Mouse (Mus musculus) liver, embryonic 14.5 days (tissue): ENCODE data around the gene Usp8.

ENCODE experiments used
- CTCF ChIP-seq: IDR thresholded peaks from 2 replicates; pipeline ENCODE4 v1.5.1; 2016; ENCODE audit warnings: antibody characterized with exemption, low read depth, control low read depth
- EP300 ChIP-seq: IDR thresholded peaks from 2 replicates; pipeline ENCODE4 v1.6.1; 2016; ENCODE audit warnings: antibody characterized with exemption, low read depth

- TF ChIP-seq CTCF (no peak; the same call in 1 of the 2 replicates), EP300 (no peak)
Observed at GRCm38 (mm10) chr2:126706759-126707437, at the start of gene Usp8.
